Mouse (Mus musculus) urinary bladder, postnatal 0 days (tissue): Measurements from ENCODE around the gene Insyn1. TPM values are rescaled to one million over a fixed set of nuclear protein-coding genes. Genes with fewer than 3 reads are reported as not detected.

Source experiments
- polyA plus RNA-seq: library from polyadenylated mRNA; unstranded; fragments of >200 nt; fragmentation: Nextera tagmentation; extraction: Ambion mirVana; gene quantifications from 2 replicates; pipeline ENCODE4 v1.2.1, GENCODE M21; 2015

Gene Insyn1
- 0.45 and 0.60 TPM in 2 replicates for polyA plus RNA-seq

DNA sequence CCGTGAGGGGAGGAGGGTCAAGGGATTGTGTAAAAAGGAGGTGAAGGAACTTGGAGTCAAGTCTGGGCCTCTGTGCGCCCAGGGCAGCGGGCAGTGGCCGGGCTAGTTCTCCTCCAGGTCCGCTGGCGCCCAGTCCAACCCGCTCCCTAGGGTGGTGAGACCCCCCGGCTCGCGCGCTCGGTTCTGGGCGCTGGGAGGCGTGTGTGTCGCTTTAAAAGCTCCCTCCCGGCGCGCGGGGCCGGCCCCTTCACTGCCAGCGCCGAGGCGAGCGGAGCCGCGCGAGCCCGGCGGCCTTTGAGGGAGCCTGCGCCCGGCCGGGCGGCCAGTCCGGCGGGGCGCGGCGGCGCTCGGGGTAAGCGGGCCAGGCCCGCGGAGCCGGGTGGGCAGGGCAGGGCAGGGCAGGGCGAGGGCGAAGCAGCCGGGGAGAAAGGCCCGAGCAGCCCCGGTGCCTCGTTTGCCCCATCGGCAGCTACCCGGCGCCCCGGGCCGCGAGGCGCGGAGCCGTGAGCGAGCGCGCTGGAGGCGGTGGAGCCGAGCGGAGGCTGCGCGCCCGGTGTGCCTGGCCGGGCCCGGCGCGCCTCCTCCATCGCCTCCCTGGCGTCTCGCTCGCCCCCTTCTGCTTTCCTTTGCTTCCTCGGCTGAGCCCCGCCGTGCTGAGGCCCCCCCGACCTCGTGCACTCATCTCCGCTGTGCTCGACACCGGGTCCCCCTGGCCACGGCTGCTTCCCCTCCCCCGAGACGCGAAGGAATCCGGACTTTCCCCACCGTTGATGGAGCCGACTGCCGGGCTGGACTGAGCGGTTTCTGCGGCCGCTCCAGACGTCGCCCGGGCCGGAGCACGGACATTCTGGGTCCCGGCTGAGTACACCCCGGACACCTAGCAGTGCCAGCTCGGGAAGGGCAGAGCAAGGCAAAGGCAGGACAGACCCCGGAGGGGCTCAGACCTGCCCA, at the start of gene Insyn1:
Insyn1 (plus strand) TSS at position 753 of the 951 bp plus-strand sequence.

Other genes with a start within 250 kb of the Insyn1 start
- gene Pml, start 238.8 kb upstream of the Insyn1 start, polyA plus RNA-seq: 10.4 and 10.8 TPM in 2 replicates
- gene Stoml1, start 235.4 kb upstream of the Insyn1 start, polyA plus RNA-seq: 33.5 and 34.3 TPM in 2 replicates
- 121 and 138 TPM in 2 replicates for gene Loxl1, start 175.4 kb upstream of the Insyn1 start, polyA plus RNA-seq
- not detected in 2 replicates for gene Tbc1d21, start 118.1 kb upstream of the Insyn1 start, polyA plus RNA-seq
- 11.7 and 12.3 TPM in 2 replicates for gene Cd276, start 66.8 kb downstream of the Insyn1 start, polyA plus RNA-seq
- 238 and 255 TPM in 2 replicates for gene Nptn, start 93.6 kb downstream of the Insyn1 start, polyA plus RNA-seq